Mouse (Mus musculus): ENCODE measurements around the gene Sulf2.

Sulf2 gene

GRCm38 (mm10) chr2:166119992-166120391, 35.5 kb downstream of the Sulf2 start:
- DNase-seq (ENCODE audit: low spot score in 2 of 2): no peak

- no peak for DNase-seq (ENCODE audit: low spot score in 2 of 2)
These were observed 38.8 kb downstream of the Sulf2 start for GRCm38 (mm10) chr2:166116704-166117103.

GRCm38 (mm10) chr2:166116278-166116608, 39.2 kb downstream of the Sulf2 start:
- no peak for DNase-seq (ENCODE audit: low spot score in 2 of 2)

- DNase-seq (ENCODE audit: low spot score in 2 of 2): peak in 1 of 2 experiments; percentile 34
These were observed 39.7 kb downstream of the Sulf2 start for GRCm38 (mm10) chr2:166115571-166116277.

GRCm38 (mm10) chr2:166112986-166113385, 42.5 kb downstream of the Sulf2 start:
- no peak for DNase-seq (ENCODE audit: low spot score in 2 of 2)

GRCm38 (mm10) chr2:166111831-166112250, 43.6 kb downstream of the Sulf2 start:
- DNase-seq (ENCODE audit: low spot score in 2 of 2): no peak

- no peak for DNase-seq (ENCODE audit: low spot score in 2 of 2)
These were observed 44.2 kb downstream of the Sulf2 start for GRCm38 (mm10) chr2:166111238-166111637.

GRCm38 (mm10) chr2:166110764-166111163, 44.7 kb downstream of the Sulf2 start:
- no peak for DNase-seq (ENCODE audit: low spot score in 2 of 2)

GRCm38 (mm10) chr2:166108326-166108725, 47.1 kb downstream of the Sulf2 start:
- peak; percentile 51 to 93 for DNase-seq (ENCODE audit: low spot score in 2 of 2)

GRCm38 (mm10) chr2:166107911-166108310, 47.6 kb downstream of the Sulf2 start:
- peak in 1 of 2 experiments; percentile 22 for DNase-seq (ENCODE audit: low spot score in 2 of 2)

GRCm38 (mm10) chr2:166106631-166107030, 48.8 kb downstream of the Sulf2 start:
- DNase-seq (ENCODE audit: low spot score in 2 of 2): no peak

- no peak for DNase-seq (ENCODE audit: low spot score in 2 of 2)
These were observed 49.6 kb downstream of the Sulf2 start for GRCm38 (mm10) chr2:166105911-166106310.

GRCm38 (mm10) chr2:166102893-166103292, 52.6 kb downstream of the Sulf2 start:
- no peak for DNase-seq (ENCODE audit: low spot score in 2 of 2)

GRCm38 (mm10) chr2:166100309-166101262, 54.9 kb downstream of the Sulf2 start:
- DNase-seq (ENCODE audit: low spot score in 2 of 2): peak in 1 of 2 experiments; percentile 39

- no peak for DNase-seq (ENCODE audit: low spot score in 2 of 2)
These were observed 57.0 kb downstream of the Sulf2 start for GRCm38 (mm10) chr2:166098292-166098933.

- DNase-seq (ENCODE audit: low spot score in 2 of 2): peak in 1 of 2 experiments; percentile 36
These were observed 57.8 kb downstream of the Sulf2 start for GRCm38 (mm10) chr2:166097443-166098291.

GRCm38 (mm10) chr2:166096834-166097233, 58.6 kb downstream of the Sulf2 start:
- no peak for DNase-seq (ENCODE audit: low spot score in 2 of 2)

- no peak for DNase-seq (ENCODE audit: low spot score in 2 of 2)
These were observed 59.2 kb downstream of the Sulf2 start for GRCm38 (mm10) chr2:166096300-166096699.

- no peak for DNase-seq (ENCODE audit: low spot score in 2 of 2)
These were observed 63.1 kb downstream of the Sulf2 start for GRCm38 (mm10) chr2:166092412-166092811.

- DNase-seq (ENCODE audit: low spot score in 2 of 2): no peak
These were observed 63.9 kb downstream of the Sulf2 start for GRCm38 (mm10) chr2:166091599-166091998.

GRCm38 (mm10) chr2:166090131-166090581, 65.3 kb downstream of the Sulf2 start:
- DNase-seq (ENCODE audit: low spot score in 2 of 2): no peak
